Mouse (Mus musculus) liver, adult 2 months (tissue): Measurements from ENCODE around the gene Npas2. TPM values are rescaled to one million over a fixed set of nuclear protein-coding genes. Genes with fewer than 3 reads are reported as not detected.

Source experiments
- DNase-seq: peaks from one replicate; pipeline ENCODE4 v3.0.0-alpha.2; 2011; ENCODE audit warnings: low read depth, low spot score; ENCODE audit errors: extremely low read depth
- H3K27ac ChIP-seq: fragments of 200-500 bp; replicated peaks from 2 replicates; pipeline ENCODE4 v1.5.1; 2012; ENCODE audit warnings: low read depth, mild to moderate bottlenecking, control low read depth, inconsistent platforms, low read length; ENCODE audit not compliant: insufficient read depth
- H3K27me3 ChIP-seq: fragments of 200-500 bp; 2 replicates; pipeline ENCODE4 v1.6.1; 2012; ENCODE audit warnings: mild to moderate bottlenecking, moderate library complexity, low read length, inconsistent platforms; ENCODE audit not compliant: control insufficient read depth, insufficient read depth
- H3K36me3 ChIP-seq: fragments of 200-500 bp; 2 replicates; pipeline ENCODE4 v1.6.1; 2012; ENCODE audit warnings: low read length, inconsistent platforms; ENCODE audit not compliant: control insufficient read depth, insufficient read depth
- H3K4me1 ChIP-seq: fragments of 200-500 bp; 2 replicates; pipeline ENCODE4 v1.6.1; 2011; ENCODE audit warnings: low read length; ENCODE audit not compliant: control insufficient read depth, insufficient read depth
- H3K4me3 ChIP-seq: fragments of 200-500 bp; 2 replicates; pipeline ENCODE4 v1.5.1; 2011; ENCODE audit warnings: low read depth, mild to moderate bottlenecking, control low read depth, low read length, moderate library complexity; ENCODE audit not compliant: insufficient read depth
- H3K79me2 ChIP-seq: fragments of 200-500 bp; 2 replicates; pipeline ENCODE4 v1.6.1; 2012; ENCODE audit warnings: inconsistent platforms, mild to moderate bottlenecking, low read length, moderate library complexity; ENCODE audit not compliant: control insufficient read depth, insufficient read depth
- H3K9ac ChIP-seq: fragments of 200-500 bp; 2 replicates; pipeline ENCODE4 v1.6.1; 2012; ENCODE audit warnings: low read depth, mild to moderate bottlenecking, control low read depth, inconsistent platforms, low read length
- CTCF ChIP-seq: fragments of 200-500 bp; IDR thresholded peaks from 2 replicates; pipeline ENCODE4 v1.5.1; 2011; ENCODE audit warnings: low read depth, low read length, control low read depth
- POLR2A ChIP-seq: fragments of 200-500 bp; IDR thresholded peaks from 2 replicates; pipeline ENCODE4 v1.6.1; 2011; ENCODE audit warnings: low read length, control low read depth; ENCODE audit not compliant: insufficient read depth; ENCODE audit errors: extremely low read depth
- WGBS: fragments of 180-500 bp; shearing (Covaris S2); methylation state at CpG from one replicate; pipeline ENCODE4 v1.1.7; 2018; 5-methylcytosine and 5-hydroxymethylcytosine counted together
- polyA plus RNA-seq: library from polyadenylated mRNA; depleted of rRNA; stranded (reverse); fragments of >200 nt; gene quantifications from 2 replicates; pipeline ENCODE4 v1.2.3, GENCODE M21; 2012
- total RNA-seq: library from RNA; depleted of rRNA; stranded (reverse); fragments of >200 nt; gene quantifications from 2 replicates; pipeline ENCODE4 v1.2.3, GENCODE M21; 2014

Gene Npas2
- total and polyA plus RNA-seq, 2 experiments = 3.7 TPM; not detected in 1

DNA sequence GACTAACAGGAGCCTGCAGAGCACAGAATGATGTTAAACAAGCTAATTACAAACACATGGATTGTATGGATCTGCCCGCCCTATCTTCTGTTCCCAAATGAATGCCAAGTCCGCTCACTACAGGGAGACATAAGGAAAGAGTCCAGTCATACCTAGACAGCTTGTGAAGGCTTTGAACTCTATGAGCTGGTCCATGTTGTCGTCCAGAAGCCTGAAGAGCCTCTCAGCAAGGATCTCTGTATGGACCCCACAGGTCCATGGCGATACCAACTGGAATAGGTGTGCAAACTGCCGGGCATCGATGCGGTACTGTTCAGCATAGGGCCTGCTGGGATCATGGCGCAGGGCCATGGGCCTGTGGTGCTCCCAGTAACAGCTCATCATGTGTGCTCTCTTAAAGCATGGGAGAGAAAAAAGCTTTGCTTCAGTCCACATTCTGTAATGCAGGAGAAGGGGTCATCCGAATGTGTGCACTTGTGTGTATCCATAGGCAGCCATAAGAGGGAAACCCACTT, 183.3 kb downstream of the Npas2 start:
- Histone ChIP-seq H3K4me1 (no peaks in the 10 kb centered on the region), H3K4me3 (no peak overlapping the region), H3K27ac (no peak overlapping the region), H3K36me3 (peaks cover 63% of the 10 kb centered on the region), H3K79me2 (no peaks in the 10 kb centered on the region), H3K9ac (no peak overlapping the region), H3K27me3 (no peaks in the 10 kb centered on the region)
- no peak for DNase-seq
- WGBS = 96% methylated on average over 9 of the region's 9 CpGs
- no peak for TF ChIP-seq CTCF
- no peak for TF ChIP-seq POLR2A

DNA sequence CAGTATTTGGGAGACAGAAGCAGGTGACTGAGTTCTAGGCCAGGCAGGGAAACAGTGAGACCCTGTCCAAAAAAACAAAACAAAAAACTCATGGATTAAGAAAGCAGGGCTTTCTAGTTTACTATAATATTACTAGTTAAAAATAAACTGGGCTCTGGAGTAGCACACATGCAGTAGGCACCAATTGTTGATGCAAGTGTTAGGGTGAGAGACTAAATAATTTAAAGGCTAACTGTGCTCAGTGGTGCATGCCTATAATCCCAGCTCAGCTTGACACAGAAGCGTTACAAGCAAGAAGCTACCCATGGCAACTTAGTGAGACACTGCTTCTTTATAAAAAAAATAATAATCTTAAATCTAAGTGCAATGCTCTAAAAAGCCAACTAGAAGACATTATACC, 185.0 kb downstream of the Npas2 start:
- 88% methylated on average over 1 of the region's 1 CpGs for WGBS
- Histone ChIP-seq H3K79me2 (no peaks in the 10 kb centered on the region), H3K36me3 (peaks cover 50% of the 10 kb centered on the region)

DNA sequence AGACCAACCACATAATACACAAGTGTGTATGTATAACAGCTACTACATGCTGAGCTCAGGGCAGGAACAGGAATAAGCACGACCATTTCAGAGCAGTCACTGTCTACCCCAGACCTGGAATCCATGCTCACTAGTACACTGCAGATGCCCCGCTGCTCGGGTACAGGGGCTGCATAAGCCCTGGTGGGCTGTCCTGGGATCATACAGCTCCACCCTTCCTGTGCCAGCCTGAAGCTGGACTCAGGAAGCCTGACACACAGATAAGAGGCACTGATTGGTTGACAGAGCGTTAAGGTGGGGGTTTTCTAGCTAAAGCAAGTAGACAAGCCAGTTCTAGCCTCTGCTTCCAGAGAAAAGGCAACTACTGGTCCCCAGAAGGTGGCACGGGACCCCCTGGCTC, 185.5 kb downstream of the Npas2 start:
- Histone ChIP-seq H3K27ac (no peak overlapping the region), H3K4me1 (no peaks in the 10 kb centered on the region), H3K79me2 (no peaks in the 10 kb centered on the region), H3K9ac (no peak overlapping the region), H3K27me3 (no peaks in the 10 kb centered on the region), H3K4me3 (no peak overlapping the region), H3K36me3 (peaks cover 46% of the 10 kb centered on the region)
- no peak for DNase-seq
- TF ChIP-seq POLR2A = no peak
- TF ChIP-seq CTCF = no peak
- WGBS = 70% methylated on average over 5 of the region's 5 CpGs

More for the DNA sequence above, 185.0 kb downstream of the Npas2 start:
- H3K9ac ChIP-seq = no peak overlapping the region
- H3K27me3 ChIP-seq = no peaks in the 10 kb centered on the region
- H3K4me1 ChIP-seq = no peaks in the 10 kb centered on the region
- no peak overlapping the region for H3K27ac ChIP-seq
- no peak for TF ChIP-seq POLR2A
- TF ChIP-seq CTCF = no peak
- no peak overlapping the region for H3K4me3 ChIP-seq
- DNase-seq = no peak

DNA sequence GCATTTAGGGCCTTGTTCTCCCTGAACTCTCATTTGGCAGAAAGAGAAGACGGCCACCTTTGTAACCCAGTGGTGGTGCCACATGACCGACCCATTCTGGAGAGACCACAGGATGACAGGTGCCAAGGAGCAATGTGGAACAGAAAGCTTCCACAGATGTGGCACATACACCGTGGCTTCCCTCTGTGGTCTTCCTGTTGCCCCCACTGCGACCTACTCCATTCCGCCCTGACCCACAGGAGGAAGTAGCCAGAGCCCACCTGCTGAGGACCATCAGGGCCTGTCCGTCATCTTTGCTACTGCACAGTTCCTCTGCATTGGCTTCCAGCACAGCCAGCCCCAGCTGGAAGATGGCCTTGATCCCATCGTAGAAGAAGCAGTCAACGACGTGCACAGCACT, 187.5 kb downstream of the Npas2 start:
- no peak overlapping the region for H3K27ac ChIP-seq
- TF ChIP-seq CTCF (no peak), POLR2A (no peak)
- H3K9ac ChIP-seq = no peak overlapping the region
- H3K79me2 ChIP-seq = no peaks in the 10 kb centered on the region
- no peak overlapping the region for H3K4me3 ChIP-seq
- H3K27me3 ChIP-seq = no peaks in the 10 kb centered on the region
- no peak for DNase-seq
- peaks cover 33% of the 10 kb centered on the region; the same call in 1 of the 2 replicates for H3K36me3 ChIP-seq
- WGBS = 89% methylated on average over 9 of the region's 9 CpGs
- no peaks in the 10 kb centered on the region for H3K4me1 ChIP-seq

DNA sequence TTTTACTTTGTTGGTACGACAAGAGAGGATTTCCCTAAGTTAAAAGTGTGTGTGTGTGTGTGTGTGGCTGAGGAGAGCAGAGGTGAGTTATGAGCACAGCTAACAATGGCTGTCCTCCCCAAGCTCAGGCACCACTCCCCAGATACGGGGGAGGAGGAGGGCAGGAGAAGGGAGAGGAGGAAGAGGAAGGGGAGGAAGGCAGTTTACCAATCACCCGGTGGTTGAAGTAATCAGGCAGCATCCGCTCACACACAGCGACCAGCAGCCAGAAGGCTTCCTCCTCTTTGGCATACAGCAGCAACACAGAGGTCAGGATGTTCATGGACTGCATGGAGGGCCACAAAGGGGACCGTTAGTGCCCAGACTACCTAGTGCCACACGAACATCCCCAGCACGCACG, 191.4 kb downstream of the Npas2 start:
- no peak for TF ChIP-seq CTCF
- TF ChIP-seq POLR2A = no peak
- Histone ChIP-seq H3K27me3 (no peaks in the 10 kb centered on the region), H3K36me3 (peaks cover 22% of the 10 kb centered on the region; the same call in 1 of the 2 replicates), H3K9ac (no peak overlapping the region), H3K27ac (no peak overlapping the region), H3K4me3 (no peak overlapping the region), H3K79me2 (no peaks in the 10 kb centered on the region), H3K4me1 (no peaks in the 10 kb centered on the region)
- 83% methylated on average over 9 of the region's 9 CpGs for WGBS
- DNase-seq = no peak

DNA sequence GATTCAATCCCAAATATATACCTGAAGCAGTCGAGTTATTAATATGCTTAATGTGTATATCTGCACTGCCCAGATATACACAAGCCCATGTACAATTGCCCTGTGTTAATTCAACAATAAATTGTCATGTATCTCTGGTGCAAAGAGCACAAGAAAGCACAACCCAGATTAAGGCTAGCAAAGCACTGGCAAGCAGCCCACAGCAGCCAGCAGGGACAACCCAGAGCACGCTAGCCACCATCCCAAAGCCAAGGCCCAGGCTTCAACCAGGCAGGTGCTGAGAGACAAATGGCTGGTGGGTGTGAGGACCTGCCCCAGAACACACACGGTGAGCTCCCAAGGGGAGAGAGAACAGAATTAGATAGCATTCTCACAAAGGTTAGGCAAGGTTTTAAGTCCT, 192.9 kb downstream of the Npas2 start:
- DNase-seq = no peak
- Histone ChIP-seq H3K27ac (no peak overlapping the region), H3K27me3 (no peaks in the 10 kb centered on the region), H3K9ac (no peak overlapping the region), H3K36me3 (peaks cover 23% of the 10 kb centered on the region; the same call in 1 of the 2 replicates), H3K4me1 (no peaks in the 10 kb centered on the region), H3K79me2 (no peaks in the 10 kb centered on the region), H3K4me3 (no peak overlapping the region)
- no peak for TF ChIP-seq POLR2A
- TF ChIP-seq CTCF = no peak
- 76% methylated on average over 3 of the region's 3 CpGs for WGBS
